Mouse (Mus musculus) cerebellum, adult 2 months (tissue): ENCODE measurements at regions not wholly inside any gene's neighbourhood (a gene's known extent, or its start where the extent isn't known, plus 50 kb on each side); places are given as distances from the start of the nearest gene placed in this dataset.

ENCODE experiments used
- DNase-seq, 2 experiments: peaks; one replicate each; pipeline ENCODE4 v3.0.0; 2021
- H3K27ac ChIP-seq: fragments of 200-500 bp; 2 replicates; pipeline ENCODE4 v1.5.1; 2012; ENCODE audit warnings: low read length, control low read depth, inconsistent platforms; ENCODE audit not compliant: insufficient read depth
- H3K27me3 ChIP-seq: fragments of 200-500 bp; 2 replicates; pipeline ENCODE4 v1.6.1; 2012; ENCODE audit warnings: inconsistent platforms, mild to moderate bottlenecking, low read length, moderate library complexity; ENCODE audit not compliant: control insufficient read depth, insufficient read depth
- H3K4me1 ChIP-seq: fragments of 200-500 bp; 2 replicates; pipeline ENCODE4 v1.6.1; 2011; ENCODE audit warnings: low read length; ENCODE audit not compliant: control insufficient read depth, insufficient read depth
- H3K4me3 ChIP-seq: fragments of 200-500 bp; replicated peaks from 2 replicates; pipeline ENCODE3; 2011; ENCODE audit warnings: mild to moderate bottlenecking, low read depth, low read length, control low read depth; ENCODE audit not compliant: insufficient read depth
- CTCF ChIP-seq: fragments of 200-500 bp; IDR thresholded peaks from 2 replicates; pipeline ENCODE4 v1.5.1; 2011; ENCODE audit warnings: low read depth, mild to moderate bottlenecking, control low read depth, low read length, moderate library complexity, borderline replicate concordance; ENCODE audit not compliant: insufficient read depth
- POLR2A ChIP-seq: fragments of 200-500 bp; IDR thresholded peaks from 2 replicates; pipeline ENCODE4 v1.6.1; 2011; ENCODE audit warnings: low read length, control low read depth, borderline replicate concordance; ENCODE audit not compliant: insufficient read depth
- WGBS: fragments of 180-500 bp; shearing (Covaris S2); methylation state at CpG from one replicate; pipeline ENCODE4 v1.1.7; 2018; 5-methylcytosine and 5-hydroxymethylcytosine counted together

DNA sequence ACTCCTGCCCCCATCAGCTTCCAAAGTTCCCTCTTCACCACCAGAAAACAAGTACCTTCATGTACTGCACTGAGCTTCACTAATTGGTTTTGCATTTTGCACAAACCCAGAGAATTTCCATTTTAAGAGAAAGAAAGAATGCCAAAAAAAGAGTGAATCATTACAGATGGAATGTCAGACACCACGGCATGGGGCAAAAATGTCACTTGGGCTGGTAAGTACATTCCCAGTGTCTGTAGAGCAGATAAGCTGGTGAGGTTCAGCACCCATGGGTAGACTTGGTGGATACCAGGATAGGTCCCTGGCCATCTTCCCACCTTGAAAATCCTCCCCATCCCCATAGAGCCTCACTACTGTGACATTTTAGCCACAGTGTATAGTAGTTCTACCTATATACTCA lies 113.8 kb downstream of the Lmo4 start:
- WGBS, result 74% methylated on average over 1 of the region's 1 CpGs
- no peaks in the 10 kb centered on the region for H3K27me3 ChIP-seq
- DNase-seq, result no peak
- H3K27ac ChIP-seq, result no peak overlapping the region
- H3K4me3 ChIP-seq, result no peak overlapping the region
- TF ChIP-seq POLR2A (no peak), CTCF (no peak)
- no peaks in the 10 kb centered on the region for H3K4me1 ChIP-seq

DNA sequence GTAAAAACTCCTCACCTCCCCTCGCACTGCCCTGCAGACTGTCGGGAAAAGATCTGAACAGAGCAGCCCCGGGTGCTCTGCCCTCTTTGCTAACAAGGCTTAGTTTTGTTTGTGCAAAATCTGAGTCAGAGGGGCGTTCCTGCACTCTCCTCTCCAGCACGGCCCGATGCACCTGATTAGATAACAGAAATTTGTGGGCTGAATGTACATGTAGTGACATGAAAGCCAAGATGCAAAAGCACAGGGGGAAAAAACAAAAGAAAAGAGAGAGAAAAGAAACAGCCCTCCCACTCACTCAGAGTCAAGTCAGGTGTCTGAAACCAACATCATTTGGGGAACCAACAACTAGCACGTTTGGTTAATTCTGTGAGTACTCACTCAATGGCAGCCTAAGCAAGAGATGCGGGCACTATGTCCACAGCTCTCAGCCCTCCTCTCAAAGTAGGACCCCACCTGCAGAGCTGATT lies 115.2 kb downstream of the Lmo4 start:
- Histone ChIP-seq H3K4me3 (no peak overlapping the region), H3K4me1 (no peaks in the 10 kb centered on the region), H3K27ac (no peak overlapping the region), H3K27me3 (no peaks in the 10 kb centered on the region)
- WGBS, result 50% methylated on average over 8 of the region's 8 CpGs
- no peak for DNase-seq
- TF ChIP-seq POLR2A (no peak), CTCF (no peak)

DNA sequence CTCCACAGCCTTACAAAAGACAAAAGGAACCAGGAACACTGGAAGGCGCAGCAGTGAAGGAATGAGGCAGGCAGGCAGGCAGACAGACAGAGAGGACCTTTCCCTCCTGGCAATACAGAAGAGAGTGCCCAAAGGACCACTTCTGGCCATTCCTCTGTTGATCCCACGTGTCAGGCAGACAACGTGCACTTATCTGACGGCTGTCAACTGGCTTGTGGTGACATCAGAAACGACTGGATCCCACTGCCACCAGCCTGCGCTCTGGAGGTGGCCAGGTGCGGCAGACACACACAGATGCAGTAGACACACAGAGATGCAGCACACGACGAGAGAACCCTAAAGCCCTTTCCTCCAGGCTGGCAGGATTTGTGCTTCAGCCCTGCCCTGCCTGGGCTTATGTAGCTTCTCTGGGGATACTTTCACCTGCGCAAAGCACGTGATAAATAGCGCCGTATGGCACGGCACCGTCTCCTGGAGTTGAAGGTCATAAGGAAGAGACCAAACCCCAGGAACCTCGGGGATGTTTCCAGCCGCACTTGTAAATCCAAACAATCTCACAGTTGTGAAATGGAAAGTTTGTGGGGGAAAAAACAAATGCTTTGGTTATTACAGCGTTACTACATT lies 116.6 kb downstream of the Lmo4 start:
- DNase-seq, result no peak
- 76% methylated on average over 18 of the region's 18 CpGs for WGBS
- Histone ChIP-seq H3K27me3 (no peaks in the 10 kb centered on the region), H3K4me1 (no peaks in the 10 kb centered on the region), H3K27ac (no peak overlapping the region), H3K4me3 (no peak overlapping the region)
- no peak for TF ChIP-seq CTCF
- no peak for TF ChIP-seq POLR2A

DNA sequence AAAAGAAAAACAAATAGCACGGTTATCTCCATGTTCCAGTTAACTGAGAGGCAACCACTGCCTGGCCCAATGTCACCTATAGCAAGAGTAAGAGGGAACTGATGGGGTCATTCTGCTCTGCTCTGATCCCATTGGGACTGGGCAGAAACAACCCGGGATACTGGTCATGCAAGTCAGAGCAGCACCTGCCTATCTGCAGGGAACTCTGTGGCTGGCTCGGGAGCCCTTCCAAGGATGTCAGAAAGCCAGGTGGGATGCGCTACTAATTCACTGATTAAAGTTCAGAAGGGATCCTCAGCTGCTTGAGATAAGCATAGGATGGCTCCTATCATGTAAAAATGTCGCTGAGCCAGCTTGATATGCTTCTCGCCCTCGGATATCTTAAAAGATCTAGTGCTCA lies 117.2 kb downstream of the Lmo4 start:
- Histone ChIP-seq H3K4me1 (no peaks in the 10 kb centered on the region), H3K27ac (no peak overlapping the region), H3K4me3 (no peak overlapping the region), H3K27me3 (no peaks in the 10 kb centered on the region)
- DNase-seq, result no peak
- 77% methylated on average over 7 of the region's 7 CpGs for WGBS
- TF ChIP-seq CTCF (no peak), POLR2A (no peak)

DNA sequence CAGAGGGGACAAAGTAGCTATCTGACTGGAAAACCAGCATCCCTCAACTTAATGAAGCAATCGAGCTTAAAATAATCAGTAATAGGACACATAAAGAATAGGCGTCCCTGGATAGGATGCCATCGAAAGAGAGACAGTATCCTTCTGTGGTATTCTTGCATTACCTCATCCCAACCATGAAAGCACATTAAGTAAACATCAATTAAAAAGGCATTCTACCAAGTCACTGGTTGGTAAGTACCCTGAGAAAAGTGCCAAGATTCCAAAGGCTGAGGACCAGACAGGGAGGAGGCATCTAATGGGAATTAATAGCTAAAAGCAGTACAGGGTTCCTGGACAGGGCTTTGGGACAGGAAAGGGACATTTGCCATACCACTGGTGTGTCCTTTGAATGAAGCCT lies 118.8 kb downstream of the Lmo4 start:
- no peak overlapping the region for H3K27ac ChIP-seq
- H3K4me3 ChIP-seq, result no peak overlapping the region
- no peak for DNase-seq
- no peaks in the 10 kb centered on the region for H3K4me1 ChIP-seq
- 73% methylated on average over 3 of the region's 3 CpGs for WGBS
- H3K27me3 ChIP-seq, result no peaks in the 10 kb centered on the region
- TF ChIP-seq CTCF (no peak), POLR2A (no peak)

DNA sequence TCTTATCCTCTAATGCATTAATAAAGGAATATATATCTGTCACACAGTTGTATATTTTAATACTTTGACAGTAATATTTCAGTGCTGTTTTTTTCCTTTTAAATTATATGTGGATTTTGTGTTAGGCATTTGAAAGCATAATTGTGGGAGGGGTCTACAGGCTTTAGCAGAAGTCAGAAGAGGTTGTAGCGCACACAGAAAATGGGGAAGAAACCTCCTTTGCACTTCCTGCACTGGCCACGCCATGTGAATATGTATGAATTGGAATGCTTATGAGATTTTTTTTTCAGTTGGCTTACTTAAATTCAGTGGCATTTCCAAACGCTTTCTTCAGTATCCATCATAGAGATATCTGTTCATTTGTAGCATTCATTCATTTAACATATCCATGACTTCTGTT lies 125.1 kb downstream of the Lmo4 start:
- no peak for DNase-seq
- H3K4me1 ChIP-seq, result no peaks in the 10 kb centered on the region
- H3K27ac ChIP-seq, result no peak overlapping the region
- 96% methylated on average over 3 of the region's 3 CpGs for WGBS
- no peaks in the 10 kb centered on the region for H3K27me3 ChIP-seq
- TF ChIP-seq POLR2A (no peak), CTCF (no peak)
- no peak overlapping the region for H3K4me3 ChIP-seq

DNA sequence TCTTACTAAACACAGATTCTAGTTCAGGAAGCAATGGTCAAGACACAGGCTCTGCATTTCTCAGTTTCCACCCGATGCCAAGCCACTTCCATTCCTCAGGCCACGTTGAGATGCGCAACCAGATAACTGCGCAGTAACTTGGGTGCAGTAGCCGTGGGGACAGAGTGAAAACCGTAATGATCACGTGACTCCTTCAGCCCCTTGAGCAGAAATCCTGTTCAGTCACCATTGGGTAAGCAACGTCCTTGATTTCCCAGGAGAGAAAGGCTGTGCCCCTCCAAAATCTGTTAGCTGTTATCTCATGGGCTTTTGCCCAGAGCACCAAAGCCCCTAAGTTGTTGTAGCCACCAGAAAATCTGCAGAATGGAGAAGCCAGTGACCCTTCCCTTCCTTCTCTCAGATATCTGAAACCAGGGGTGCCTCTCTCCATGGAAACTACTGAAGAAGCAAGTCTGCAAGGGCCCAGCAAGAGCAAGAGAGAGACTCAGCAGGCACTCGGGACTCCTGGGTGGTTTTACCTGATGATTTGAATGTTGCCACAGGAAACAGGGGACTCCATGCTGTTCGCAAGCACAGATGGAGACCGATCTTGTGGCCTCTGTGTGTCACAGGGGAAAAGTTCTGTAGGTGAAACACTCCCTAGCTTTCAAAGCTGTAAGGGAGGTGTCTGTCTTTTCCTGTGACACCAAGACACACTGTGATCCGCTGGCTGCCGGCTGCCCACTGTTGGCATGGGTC lies 126.7 kb downstream of the Lmo4 start:
- no peaks in the 10 kb centered on the region for H3K27me3 ChIP-seq
- no peak for TF ChIP-seq CTCF
- H3K27ac ChIP-seq, result no peak overlapping the region
- H3K4me1 ChIP-seq, result no peaks in the 10 kb centered on the region
- 63% methylated on average over 13 of the region's 13 CpGs for WGBS
- DNase-seq, result no peak
- no peak overlapping the region for H3K4me3 ChIP-seq

DNA sequence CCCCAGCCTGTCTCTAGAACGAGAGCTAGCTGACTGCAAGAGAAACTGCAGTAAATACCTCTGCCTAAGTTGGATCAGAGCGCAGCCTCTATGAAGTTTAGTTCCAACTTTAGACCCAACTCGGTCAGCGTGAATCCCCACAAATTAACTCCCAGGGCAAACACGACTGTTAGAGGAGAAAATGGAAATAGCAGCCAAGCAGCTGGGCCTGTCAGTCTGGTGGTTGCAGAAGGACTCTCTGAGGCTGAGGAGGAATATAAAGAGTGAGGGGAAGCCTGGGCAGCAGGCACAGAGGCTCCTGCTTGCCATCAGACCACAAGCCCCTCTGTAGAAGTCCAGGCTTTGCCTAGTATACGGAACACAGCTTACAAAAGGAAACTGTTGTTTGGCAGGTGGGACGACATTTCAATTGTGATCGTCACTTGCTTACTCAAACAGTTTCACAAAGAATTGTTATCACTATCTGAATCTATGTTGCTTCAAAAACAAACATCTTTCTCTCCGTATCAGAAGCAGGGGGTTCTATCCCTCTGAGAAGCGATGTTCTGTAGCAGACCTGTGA lies 135.0 kb downstream of the Lmo4 start:
- Histone ChIP-seq H3K4me1 (no peaks in the 10 kb centered on the region), H3K27me3 (no peaks in the 10 kb centered on the region), H3K4me3 (no peak overlapping the region), H3K27ac (no peak overlapping the region)
- TF ChIP-seq POLR2A, result no peak
- TF ChIP-seq CTCF, result no peak
- 62% methylated on average over 10 of the region's 10 CpGs for WGBS
- no peak for DNase-seq
